Mouse (Mus musculus): ENCODE data around the gene Slc38a1.

Slc38a1 gene

GRCm38 (mm10) chr15:96642436-96643405 is at the start of gene Slc38a1:
Gene Slc38a1, minus strand, starts transcription at chr15:96642913.
- DNase-seq (ENCODE audit: low spot score): peak; percentile 82

GRCm38 (mm10) chr15:96692401-96692800 is 49.7 kb upstream of the Slc38a1 start:
- DNase-seq (ENCODE audit: low spot score): no peak

GRCm38 (mm10) chr15:96691381-96691780 is 48.7 kb upstream of the Slc38a1 start:
- no peak for DNase-seq (ENCODE audit: low spot score)

- DNase-seq (ENCODE audit: low spot score): no peak
These were observed 48.1 kb upstream of the Slc38a1 start for GRCm38 (mm10) chr15:96690829-96691228.

GRCm38 (mm10) chr15:96689919-96690318 is 47.2 kb upstream of the Slc38a1 start:
- DNase-seq (ENCODE audit: low spot score): no peak

- DNase-seq (ENCODE audit: low spot score): no peak
These were observed 46.1 kb upstream of the Slc38a1 start for GRCm38 (mm10) chr15:96688784-96689318.

GRCm38 (mm10) chr15:96688036-96688435 is 45.3 kb upstream of the Slc38a1 start:
- DNase-seq (ENCODE audit: low spot score): no peak

GRCm38 (mm10) chr15:96687366-96687765 is 44.7 kb upstream of the Slc38a1 start:
- DNase-seq (ENCODE audit: low spot score): no peak

- no peak for DNase-seq (ENCODE audit: low spot score)
These were observed 43.8 kb upstream of the Slc38a1 start for GRCm38 (mm10) chr15:96686201-96687159.

- DNase-seq (ENCODE audit: low spot score): no peak
These were observed 42.6 kb upstream of the Slc38a1 start for GRCm38 (mm10) chr15:96685273-96685672.

GRCm38 (mm10) chr15:96684132-96684830 is 41.6 kb upstream of the Slc38a1 start:
- DNase-seq (ENCODE audit: low spot score): peak; percentile 68

GRCm38 (mm10) chr15:96678871-96679773 is 36.4 kb upstream of the Slc38a1 start:
- DNase-seq (ENCODE audit: low spot score): no peak

GRCm38 (mm10) chr15:96676518-96676917 is 33.8 kb upstream of the Slc38a1 start:
- DNase-seq (ENCODE audit: low spot score): no peak

GRCm38 (mm10) chr15:96675744-96676143 is 33.0 kb upstream of the Slc38a1 start:
- no peak for DNase-seq (ENCODE audit: low spot score)

- DNase-seq (ENCODE audit: low spot score): no peak
These were observed 32.3 kb upstream of the Slc38a1 start for GRCm38 (mm10) chr15:96675055-96675454.

- DNase-seq (ENCODE audit: low spot score): no peak
These were observed 31.4 kb upstream of the Slc38a1 start for GRCm38 (mm10) chr15:96674089-96674488.

- DNase-seq (ENCODE audit: low spot score): no peak
These were observed 27.0 kb upstream of the Slc38a1 start for GRCm38 (mm10) chr15:96669721-96670120.

GRCm38 (mm10) chr15:96666663-96667062 is 23.9 kb upstream of the Slc38a1 start:
- DNase-seq (ENCODE audit: low spot score): peak; percentile 85

GRCm38 (mm10) chr15:96665889-96666288 is 23.2 kb upstream of the Slc38a1 start:
- DNase-seq (ENCODE audit: low spot score): peak; percentile 93

- DNase-seq (ENCODE audit: low spot score): no peak
These were observed 18.0 kb upstream of the Slc38a1 start for GRCm38 (mm10) chr15:96660590-96661141.
